Mouse (Mus musculus) forebrain, embryonic 14.5 days (tissue): Measurements from ENCODE around the gene Gmpr. TPM values are rescaled to one million over a fixed set of nuclear protein-coding genes. Genes with fewer than 3 reads are reported as not detected.
A peak's percentile ranks its signal among the peaks of the same experiment; 100 is the strongest.

Experiments
- ATAC-seq: fragments of 200-750 bp; cut with Nextera tagmentation; 2 replicates; pipeline ENCODE4 v1.8.0; 2017; ENCODE audit warnings: mild to moderate bottlenecking, moderate library complexity
- DNase-seq: peaks from one replicate; pipeline ENCODE4 v3.0.0-alpha.2; 2015; ENCODE audit warnings: low spot score
- H3K27ac ChIP-seq: fragments of 300-500 bp; sonication (generic); 2 replicates; pipeline ENCODE4 v1.5.1; 2014; ENCODE audit warnings: low read depth, mild to moderate bottlenecking, control low read depth, low read length, moderate library complexity
- H3K27me3 ChIP-seq: fragments of 300-500 bp; sonication (generic); replicated peaks from 2 replicates; pipeline ENCODE4 v1.6.1; 2014; ENCODE audit warnings: low read length, control low read depth, mixed read lengths; ENCODE audit not compliant: control insufficient read depth, insufficient read depth
- H3K36me3 ChIP-seq: fragments of 300-500 bp; sonication (generic); 2 replicates; pipeline ENCODE4 v1.6.1; 2014; ENCODE audit warnings: low read length, control low read depth; ENCODE audit not compliant: control insufficient read depth, insufficient read depth
- H3K4me1 ChIP-seq: fragments of 300-500 bp; sonication (generic); 2 replicates; pipeline ENCODE4 v1.6.1; 2014; ENCODE audit warnings: antibody characterized with exemption, low read length, control low read depth; ENCODE audit not compliant: control insufficient read depth, insufficient read depth
- H3K4me2 ChIP-seq: fragments of 300-500 bp; sonication (generic); 2 replicates; pipeline ENCODE4 v1.6.1; 2014; ENCODE audit warnings: mild to moderate bottlenecking, control low read depth, low read length
- H3K4me3 ChIP-seq: fragments of 300-500 bp; sonication (generic); 2 replicates; pipeline ENCODE4 v1.5.1; 2014; ENCODE audit warnings: low read depth, low read length, control low read depth
- H3K9ac ChIP-seq: fragments of 300-500 bp; sonication (generic); 2 replicates; pipeline ENCODE4 v1.6.1; 2014; ENCODE audit warnings: mild to moderate bottlenecking, low read length, control low read depth, moderate library complexity
- H3K9me3 ChIP-seq: fragments of 300-500 bp; sonication (generic); replicated peaks from 2 replicates; pipeline ENCODE4 v1.6.1; 2016; ENCODE audit warnings: low read length, control low read depth, mixed read lengths; ENCODE audit not compliant: control insufficient read depth
- WGBS: fragments of 180-500 bp; shearing (Covaris S2); extraction: QIAGEN DNeasy Blood & Tissue Kit; methylation state at CpG from one replicate; pipeline ENCODE4 v1.1.7; 2014; 5-methylcytosine and 5-hydroxymethylcytosine counted together
- polyA plus RNA-seq: library from polyadenylated mRNA; unstranded; fragments of >200 nt; fragmentation: Nextera tagmentation; extraction: Ambion mirVana; gene quantifications from 2 replicates; pipeline ENCODE4 v1.2.1, GENCODE M21; 2014

The Gmpr gene
- polyA plus RNA-seq, 1 experiment from 2014 or later, result 24.3 TPM

DNA sequence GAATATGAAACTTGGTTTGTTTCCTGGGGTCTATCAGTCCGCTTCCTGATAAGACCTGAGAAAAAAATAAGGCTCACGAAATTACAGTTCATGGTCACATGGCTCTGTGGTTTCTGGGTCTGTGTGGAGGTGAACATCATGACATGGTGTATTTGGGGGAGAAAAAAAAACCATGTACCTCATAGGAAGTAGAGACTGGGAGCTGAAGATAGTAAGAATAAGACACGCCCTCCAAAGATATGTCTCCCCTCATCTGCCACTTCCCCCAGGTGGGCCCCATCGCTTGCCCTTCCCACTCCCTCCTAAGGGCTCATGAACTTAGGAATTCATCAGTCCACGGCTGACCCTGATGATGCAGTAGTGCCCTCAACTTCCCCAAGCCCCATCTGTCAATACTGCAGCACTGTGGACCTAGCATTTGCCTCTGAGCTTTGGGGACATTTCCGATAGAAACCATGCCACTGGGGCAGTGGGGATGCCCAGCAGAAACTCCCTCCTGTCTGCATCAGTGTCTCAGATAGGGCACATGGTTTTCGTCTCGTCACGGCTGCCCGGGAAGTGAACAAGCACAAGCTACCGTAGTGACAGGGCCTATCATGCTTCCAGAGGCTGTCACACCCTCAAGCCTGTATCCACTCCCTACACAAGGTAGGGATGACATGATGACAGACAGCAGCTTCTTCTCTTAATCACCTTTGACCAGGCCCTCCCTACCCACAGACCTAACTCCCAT lies 20.2 kb downstream of the Gmpr start:
- no peaks in the 10 kb centered on the region for H3K9me3 ChIP-seq
- no peaks in the 10 kb centered on the region for H3K27me3 ChIP-seq
- no peak for DNase-seq
- no peak for ATAC-seq
- H3K36me3 ChIP-seq, result no peaks in the 10 kb centered on the region
- no peak overlapping the region for H3K9ac ChIP-seq
- H3K4me3 ChIP-seq, result no peak overlapping the region
- peaks cover 16% of the 10 kb centered on the region for H3K4me1 ChIP-seq
- no peak overlapping the region for H3K27ac ChIP-seq
- no peak overlapping the region for H3K4me2 ChIP-seq
- 92% methylated on average over 11 of the region's 11 CpGs for whole genome bisulfite sequencing

DNA sequence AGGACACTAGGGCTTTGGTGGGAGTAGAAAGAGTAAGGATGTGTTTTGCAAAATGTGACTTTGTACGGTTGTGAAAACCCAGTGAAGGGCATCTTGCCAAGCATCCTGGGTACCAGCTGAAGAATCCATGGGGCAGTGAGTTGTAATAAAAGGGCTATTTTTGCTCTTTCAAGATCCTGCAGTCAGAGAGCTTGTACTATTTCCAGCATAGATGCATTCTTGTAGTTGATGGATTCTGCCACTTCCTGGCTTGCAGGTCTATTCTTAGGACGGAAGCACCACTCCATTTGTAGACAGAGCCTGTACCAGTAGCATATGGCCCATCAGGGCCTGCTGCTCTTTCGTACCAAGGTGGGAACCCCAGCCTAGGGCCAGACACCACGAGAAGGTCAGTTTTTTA lies 21.5 kb downstream of the Gmpr start:
- Histone ChIP-seq H3K4me1 (peaks cover 16% of the 10 kb centered on the region), H3K36me3 (no peaks in the 10 kb centered on the region), H3K27ac (no peak overlapping the region), H3K4me3 (no peak overlapping the region), H3K4me2 (no peak overlapping the region), H3K9ac (no peak overlapping the region), H3K9me3 (no peaks in the 10 kb centered on the region), H3K27me3 (no peaks in the 10 kb centered on the region)
- ATAC-seq, result no peak
- no peak for DNase-seq
- 88% methylated on average over 4 of the region's 4 CpGs for WGBS

- Histone ChIP-seq H3K27ac (no peak overlapping the region), H3K4me1 (peaks cover 16% of the 10 kb centered on the region), H3K9me3 (no peaks in the 10 kb centered on the region), H3K27me3 (no peaks in the 10 kb centered on the region), H3K4me2 (no peak overlapping the region), H3K9ac (no peak overlapping the region), H3K36me3 (no peaks in the 10 kb centered on the region), H3K4me3 (no peak overlapping the region)
- DNase-seq (peak; percentile 33), ATAC-seq (no peak)
- WGBS, result 18% methylated on average over 6 of the region's 6 CpGs
These were observed 23.5 kb downstream of the Gmpr start for GRCm38 (mm10) chr13:45530754-45531153.

- Histone ChIP-seq H3K4me3 (no peak overlapping the region), H3K4me1 (peaks cover 3% of the 10 kb centered on the region; the same call in 1 of the 2 replicates), H3K4me2 (no peak overlapping the region), H3K9ac (no peak overlapping the region), H3K27ac (no peak overlapping the region), H3K36me3 (no peaks in the 10 kb centered on the region), H3K9me3 (no peaks in the 10 kb centered on the region), H3K27me3 (no peaks in the 10 kb centered on the region)
- no peak for ATAC-seq
- no peak for DNase-seq
- WGBS, result 91% methylated on average over 9 of the region's 9 CpGs
These were observed 28.6 kb downstream of the Gmpr start for GRCm38 (mm10) chr13:45535731-45536453.

GRCm38 (mm10) chr13:45537110-45537509 lies 29.9 kb downstream of the Gmpr start:
- Histone ChIP-seq H3K9me3 (no peaks in the 10 kb centered on the region), H3K4me1 (no peaks in the 10 kb centered on the region; the same call in 1 of the 2 replicates), H3K9ac (no peak overlapping the region), H3K4me2 (no peak overlapping the region), H3K27me3 (no peaks in the 10 kb centered on the region), H3K27ac (no peak overlapping the region), H3K4me3 (no peak overlapping the region), H3K36me3 (no peaks in the 10 kb centered on the region)
- DNase-seq (no peak), ATAC-seq (no peak)
- WGBS, result 87% methylated on average over 9 of the region's 9 CpGs

DNA sequence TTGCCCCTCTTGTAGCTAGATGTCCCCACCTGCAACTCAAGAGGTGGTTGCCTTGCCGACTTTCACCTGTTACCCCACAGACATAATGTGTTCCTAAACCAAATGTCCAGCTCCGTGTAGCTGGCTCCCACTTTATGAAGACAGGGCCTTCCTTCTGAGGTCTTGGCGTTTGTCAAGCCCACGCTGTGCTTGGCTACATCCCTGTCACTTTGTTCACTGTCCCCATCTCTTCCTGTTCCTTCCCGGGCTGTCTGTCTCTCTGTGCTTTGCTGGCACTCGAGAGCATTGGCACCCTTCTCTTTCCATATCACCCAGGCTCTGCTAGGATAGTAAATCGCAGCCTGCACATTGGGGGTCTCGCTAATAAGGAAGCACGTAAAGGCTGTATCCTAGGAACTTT lies 30.8 kb downstream of the Gmpr start:
- WGBS, result 84% methylated on average over 9 of the region's 9 CpGs
- no peak for DNase-seq
- no peak overlapping the region for H3K4me3 ChIP-seq

GRCm38 (mm10) chr13:45538532-45539204 lies 31.4 kb downstream of the Gmpr start:
- H3K4me2 ChIP-seq, result peak overlapping the region; percentile 67
- no peaks in the 10 kb centered on the region for H3K27me3 ChIP-seq
- no peaks in the 10 kb centered on the region for H3K36me3 ChIP-seq
- H3K27ac ChIP-seq, result peak overlapping the region; percentile 73
- 34% methylated on average over 10 of the region's 10 CpGs for WGBS
- peak overlapping the region; percentile 30 for H3K4me3 ChIP-seq
- peak; percentile 94 for ATAC-seq
- no peaks in the 10 kb centered on the region for H3K9me3 ChIP-seq
- peak; percentile 95 for DNase-seq
- H3K9ac ChIP-seq, result peak overlapping the region; percentile 57
- H3K4me1 ChIP-seq, result no peaks in the 10 kb centered on the region; the same call in 1 of the 2 replicates

More for the DNA sequence above, 30.8 kb downstream of the Gmpr start:
- Histone ChIP-seq H3K27me3 (no peaks in the 10 kb centered on the region), H3K9me3 (no peaks in the 10 kb centered on the region), H3K27ac (no peak overlapping the region), H3K4me1 (no peaks in the 10 kb centered on the region; the same call in 1 of the 2 replicates), H3K9ac (no peak overlapping the region), H3K4me2 (no peak overlapping the region), H3K36me3 (no peaks in the 10 kb centered on the region)
- no peak for ATAC-seq

DNA sequence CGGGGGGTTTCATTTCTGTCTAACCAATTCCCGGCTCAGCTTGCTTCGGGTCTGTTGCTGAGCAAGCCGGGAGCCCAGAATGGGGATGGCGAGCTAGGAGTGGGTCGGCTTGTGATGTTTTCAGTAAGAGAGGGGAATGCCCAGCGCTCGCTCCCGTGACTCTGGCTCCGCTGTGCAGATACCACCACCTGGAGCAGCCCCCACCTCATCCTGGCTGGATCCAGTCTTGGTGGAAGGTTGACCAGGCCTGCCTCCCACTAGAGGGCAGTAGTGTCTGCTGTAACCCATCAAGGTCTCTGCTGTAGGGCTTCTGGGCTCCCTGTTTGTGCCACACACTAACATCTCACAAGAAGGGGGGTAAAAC lies 31.9 kb downstream of the Gmpr start:
- Histone ChIP-seq H3K36me3 (no peaks in the 10 kb centered on the region), H3K4me2 (peak overlapping the region; percentile 67), H3K9me3 (no peaks in the 10 kb centered on the region), H3K27ac (peak overlapping the region; percentile 73), H3K4me1 (no peaks in the 10 kb centered on the region; the same call in 1 of the 2 replicates), H3K27me3 (no peaks in the 10 kb centered on the region), H3K9ac (peak overlapping the region; percentile 57), H3K4me3 (peak overlapping the region; percentile 30)
- DNase-seq (peak; percentile 91), ATAC-seq (peak; percentile 91)
- 4% methylated on average over 10 of the region's 10 CpGs for WGBS
